Mouse (Mus musculus): ENCODE measurements at regions not wholly inside any gene's neighbourhood (a gene's known extent, or its start where the extent isn't known, plus 50 kb on each side); places are given as distances from the start of the nearest gene placed in this dataset.
A peak's percentile ranks its signal among the peaks of the same experiment; 100 is the strongest.

DNA sequence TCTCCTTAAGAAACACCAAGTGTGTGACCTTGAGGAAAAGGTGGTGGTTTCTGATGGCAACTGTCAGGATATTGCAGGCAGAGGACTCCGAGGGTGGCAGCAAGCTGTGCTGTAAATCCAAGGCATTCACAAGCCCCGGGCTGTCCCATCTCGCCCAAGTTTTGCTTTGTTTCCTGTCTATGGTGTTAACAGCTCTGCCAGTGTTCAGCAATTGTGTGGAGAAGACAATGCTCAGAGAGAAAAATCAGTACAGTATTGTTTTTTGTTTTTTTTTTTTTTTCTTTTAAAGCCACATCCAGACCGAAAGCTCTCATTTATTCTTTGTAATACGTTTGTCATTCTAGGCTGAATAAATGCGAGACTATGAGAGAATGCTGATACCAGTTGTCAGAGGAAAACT is 846.5 kb downstream of the Slc4a3 start:
- H3K4me1 ChIP-seq (replicated peaks; ENCODE audit: control insufficient read depth, insufficient read depth, low read length), result no peaks in the 10 kb centered on the region; the same call in 1 of the 2 replicates
- H3K27me3 ChIP-seq (ENCODE audit: control insufficient read depth, insufficient read depth, low read depth, low read length), result no peaks in the 10 kb centered on the region; the same call in 1 of the 2 replicates
- H3K27ac ChIP-seq (ENCODE audit: low read length), result no peak overlapping the region
- 58% methylated on average over 6 of the region's 6 CpGs for WGBS
- H3K36me3 ChIP-seq (ENCODE audit: control insufficient read depth, insufficient read depth, low read length), result no peaks in the 10 kb centered on the region
- H3K9me3 ChIP-seq (ENCODE audit: control insufficient read depth, low read length), result no peaks in the 10 kb centered on the region
- no peak overlapping the region for H3K4me2 ChIP-seq (ENCODE audit: low read depth, low read length)
- no peak for ATAC-seq (ENCODE audit: low read depth)
- H3K4me3 ChIP-seq (ENCODE audit: low read length), result no peak overlapping the region
- H3K9ac ChIP-seq (ENCODE audit: low read length), result no peak overlapping the region

DNA sequence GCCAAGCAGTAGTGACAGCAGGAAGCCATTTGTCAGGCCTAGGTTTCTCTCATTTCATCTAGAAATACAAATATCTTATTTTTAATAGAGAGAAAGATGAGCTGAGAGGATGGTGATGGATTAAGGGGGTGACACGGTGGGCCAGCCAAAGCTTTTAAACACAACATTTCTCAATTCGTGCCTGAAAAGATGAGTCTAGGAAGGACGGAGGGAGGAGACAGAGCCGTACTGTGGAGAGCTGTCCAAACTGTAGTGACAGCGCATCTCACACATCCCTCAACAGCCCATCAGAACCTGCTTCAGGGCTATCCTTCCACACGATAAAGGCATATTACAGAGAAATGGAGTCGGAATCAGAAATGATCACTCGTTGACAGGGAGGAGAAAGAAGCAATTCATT is 848.0 kb downstream of the Slc4a3 start:
- no peaks in the 10 kb centered on the region for H3K9me3 ChIP-seq (ENCODE audit: control insufficient read depth, low read length)
- H3K9ac ChIP-seq (ENCODE audit: low read length), result no peak overlapping the region
- no peaks in the 10 kb centered on the region for H3K36me3 ChIP-seq (ENCODE audit: control insufficient read depth, insufficient read depth, low read length)
- WGBS, result 39% methylated on average over 8 of the region's 8 CpGs
- H3K27ac ChIP-seq (ENCODE audit: low read length), result no peak overlapping the region
- no peaks in the 10 kb centered on the region; the same call in 1 of the 2 replicates for H3K27me3 ChIP-seq (ENCODE audit: control insufficient read depth, insufficient read depth, low read depth, low read length)
- ATAC-seq (ENCODE audit: low read depth), result peak; percentile 51; the same call in 1 of the 2 replicates
- no peak overlapping the region for H3K4me3 ChIP-seq (ENCODE audit: low read length)
- no peak overlapping the region for H3K4me2 ChIP-seq (ENCODE audit: low read depth, low read length)
- no peaks in the 10 kb centered on the region; the same call in 1 of the 2 replicates for H3K4me1 ChIP-seq (replicated peaks; ENCODE audit: control insufficient read depth, insufficient read depth, low read length)

DNA sequence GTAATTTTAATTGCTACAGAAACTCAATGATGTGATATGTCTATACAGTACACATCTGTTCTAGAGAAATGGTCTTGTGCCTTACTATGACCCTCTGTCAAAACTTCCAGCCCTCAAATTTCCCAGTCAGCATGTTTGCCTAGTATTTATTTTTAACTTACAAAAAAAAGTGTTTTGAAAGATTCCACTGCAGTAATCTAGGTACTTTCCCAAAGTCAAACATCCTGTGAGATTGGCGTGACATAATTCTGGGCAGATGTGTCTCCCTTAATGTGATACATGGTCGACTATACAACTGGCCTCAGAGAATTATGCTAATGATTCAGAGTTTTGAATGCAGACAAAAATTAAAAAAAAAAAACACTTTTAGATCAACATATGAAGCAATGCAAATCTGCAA is 856.8 kb downstream of the Slc4a3 start:
- no peak overlapping the region for H3K4me2 ChIP-seq (ENCODE audit: low read depth, low read length)
- ATAC-seq (ENCODE audit: low read depth), result no peak
- H3K36me3 ChIP-seq (ENCODE audit: control insufficient read depth, insufficient read depth, low read length), result no peaks in the 10 kb centered on the region
- 51% methylated on average over 2 of the region's 2 CpGs for WGBS
- H3K4me1 ChIP-seq (replicated peaks; ENCODE audit: control insufficient read depth, insufficient read depth, low read length), result no peaks in the 10 kb centered on the region
- H3K27ac ChIP-seq (ENCODE audit: low read length), result no peak overlapping the region
- no peak overlapping the region for H3K4me3 ChIP-seq (ENCODE audit: low read length)
- no peaks in the 10 kb centered on the region for H3K27me3 ChIP-seq (ENCODE audit: control insufficient read depth, insufficient read depth, low read depth, low read length)
- H3K9me3 ChIP-seq (ENCODE audit: control insufficient read depth, low read length), result no peaks in the 10 kb centered on the region
- H3K9ac ChIP-seq (ENCODE audit: low read length), result no peak overlapping the region

DNA sequence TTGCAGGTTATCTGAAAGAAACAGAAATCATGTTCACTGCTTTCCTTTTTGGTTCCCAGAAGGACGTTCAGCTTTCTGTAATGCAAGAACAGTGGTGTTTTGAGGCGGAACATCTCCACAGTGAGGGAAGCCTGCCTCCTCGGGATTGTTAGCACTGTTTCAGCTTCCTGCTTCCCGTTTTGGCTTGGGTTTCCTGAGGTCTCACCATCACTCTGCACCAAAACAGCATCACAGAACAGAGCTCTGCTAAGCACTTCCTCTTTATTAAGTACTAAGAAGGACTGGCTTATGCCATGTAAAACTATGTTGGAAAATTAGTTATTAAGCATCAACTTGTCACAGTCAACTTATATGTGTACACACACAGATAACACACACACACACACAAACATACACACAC is 857.9 kb downstream of the Slc4a3 start:
- H3K4me1 ChIP-seq (replicated peaks; ENCODE audit: control insufficient read depth, insufficient read depth, low read length), result no peaks in the 10 kb centered on the region
- no peak overlapping the region for H3K4me3 ChIP-seq (ENCODE audit: low read length)
- H3K9me3 ChIP-seq (ENCODE audit: control insufficient read depth, low read length), result no peaks in the 10 kb centered on the region
- no peak overlapping the region for H3K27ac ChIP-seq (ENCODE audit: low read length)
- no peak overlapping the region for H3K4me2 ChIP-seq (ENCODE audit: low read depth, low read length)
- WGBS, result 62% methylated on average over 4 of the region's 4 CpGs
- H3K27me3 ChIP-seq (ENCODE audit: control insufficient read depth, insufficient read depth, low read depth, low read length), result no peaks in the 10 kb centered on the region
- ATAC-seq (ENCODE audit: low read depth), result no peak
- no peaks in the 10 kb centered on the region for H3K36me3 ChIP-seq (ENCODE audit: control insufficient read depth, insufficient read depth, low read length)
- H3K9ac ChIP-seq (ENCODE audit: low read length), result no peak overlapping the region

DNA sequence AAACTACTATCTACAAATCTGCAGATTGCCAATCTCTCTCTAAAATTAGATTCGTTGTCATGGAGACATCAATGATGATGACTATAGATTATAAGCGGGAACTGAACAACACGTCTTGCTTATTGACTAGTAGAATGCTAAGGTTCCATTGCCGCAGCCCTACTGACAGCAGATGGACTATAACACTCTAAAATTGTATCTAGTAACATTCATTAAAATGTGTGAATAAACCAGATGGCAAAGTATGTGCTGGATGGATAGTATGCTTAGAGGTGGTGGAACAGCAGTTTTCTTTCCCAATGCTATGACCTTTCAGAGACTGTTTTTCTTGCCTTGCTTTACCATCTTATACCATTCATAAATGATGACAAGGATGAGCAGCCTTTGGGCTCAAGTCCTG is 864.7 kb downstream of the Slc4a3 start:
- Histone ChIP-seq H3K27ac (ENCODE audit: low read length) (no peak overlapping the region), H3K27me3 (ENCODE audit: control insufficient read depth, insufficient read depth, low read depth, low read length) (no peaks in the 10 kb centered on the region), H3K36me3 (ENCODE audit: control insufficient read depth, insufficient read depth, low read length) (no peaks in the 10 kb centered on the region), H3K4me2 (ENCODE audit: low read depth, low read length) (no peak overlapping the region), H3K9me3 (ENCODE audit: control insufficient read depth, low read length) (no peaks in the 10 kb centered on the region), H3K4me1 (replicated peaks; ENCODE audit: control insufficient read depth, insufficient read depth, low read length) (no peaks in the 10 kb centered on the region), H3K4me3 (ENCODE audit: low read length) (no peak overlapping the region), H3K9ac (ENCODE audit: low read length) (no peak overlapping the region)
- ATAC-seq (ENCODE audit: low read depth), result no peak
- 88% methylated on average over 4 of the region's 4 CpGs for WGBS

DNA sequence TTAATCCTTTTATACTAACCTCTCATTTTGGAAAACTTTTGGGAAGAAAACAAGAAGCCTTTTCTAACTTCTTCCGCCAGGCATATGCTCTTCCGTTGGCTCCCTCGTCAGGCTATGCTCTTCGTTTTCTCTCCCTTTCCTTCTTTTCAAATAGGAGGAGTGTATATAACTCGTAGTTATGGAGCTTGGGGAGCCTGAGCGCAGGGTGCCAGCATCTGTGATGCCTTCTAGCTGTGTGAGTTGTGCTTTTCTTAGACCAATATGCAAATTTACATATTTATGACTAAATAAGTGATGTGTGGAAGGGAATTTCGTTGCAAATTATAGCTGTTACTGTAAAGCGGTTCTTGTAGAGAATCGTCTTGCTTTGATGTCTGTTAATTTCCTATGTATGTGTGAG is 874.5 kb downstream of the Slc4a3 start:
- Histone ChIP-seq H3K27ac (ENCODE audit: low read length) (no peak overlapping the region), H3K4me2 (ENCODE audit: low read depth, low read length) (no peak overlapping the region), H3K4me1 (replicated peaks; ENCODE audit: control insufficient read depth, insufficient read depth, low read length) (no peaks in the 10 kb centered on the region), H3K9me3 (ENCODE audit: control insufficient read depth, low read length) (no peaks in the 10 kb centered on the region), H3K36me3 (ENCODE audit: control insufficient read depth, insufficient read depth, low read length) (no peaks in the 10 kb centered on the region), H3K9ac (ENCODE audit: low read length) (no peak overlapping the region), H3K27me3 (ENCODE audit: control insufficient read depth, insufficient read depth, low read depth, low read length) (no peaks in the 10 kb centered on the region), H3K4me3 (ENCODE audit: low read length) (no peak overlapping the region)
- ATAC-seq (ENCODE audit: low read depth), result no peak
- WGBS, result 86% methylated on average over 9 of the region's 9 CpGs

DNA sequence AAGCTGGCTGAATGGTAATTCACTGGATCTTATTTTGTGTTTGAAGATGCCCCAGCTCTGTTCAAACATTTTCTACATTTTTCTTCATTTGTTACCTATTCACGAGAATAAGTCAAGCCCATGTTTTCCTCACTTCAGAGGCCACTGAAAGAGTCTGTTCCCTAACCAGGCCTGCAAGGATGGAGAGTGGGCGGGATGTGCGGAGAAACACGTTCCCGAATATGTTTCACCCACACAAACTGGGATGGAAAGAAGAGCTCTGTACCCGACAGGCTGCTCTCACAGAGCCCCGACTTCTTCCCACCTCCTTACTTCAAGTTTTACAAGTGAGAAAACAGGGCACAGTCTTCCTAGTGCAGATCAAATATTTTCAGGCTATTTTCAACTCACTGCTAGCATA is 881.4 kb downstream of the Slc4a3 start:
- Histone ChIP-seq H3K9me3 (ENCODE audit: control insufficient read depth, low read length) (no peaks in the 10 kb centered on the region), H3K4me3 (ENCODE audit: low read length) (no peak overlapping the region), H3K27ac (ENCODE audit: low read length) (no peak overlapping the region), H3K27me3 (ENCODE audit: control insufficient read depth, insufficient read depth, low read depth, low read length) (no peaks in the 10 kb centered on the region), H3K9ac (ENCODE audit: low read length) (no peak overlapping the region), H3K4me1 (replicated peaks; ENCODE audit: control insufficient read depth, insufficient read depth, low read length) (no peaks in the 10 kb centered on the region), H3K4me2 (ENCODE audit: low read depth, low read length) (no peak overlapping the region), H3K36me3 (ENCODE audit: control insufficient read depth, insufficient read depth, low read length) (no peaks in the 10 kb centered on the region)
- WGBS, result 60% methylated on average over 7 of the region's 7 CpGs
- no peak for ATAC-seq (ENCODE audit: low read depth)

DNA sequence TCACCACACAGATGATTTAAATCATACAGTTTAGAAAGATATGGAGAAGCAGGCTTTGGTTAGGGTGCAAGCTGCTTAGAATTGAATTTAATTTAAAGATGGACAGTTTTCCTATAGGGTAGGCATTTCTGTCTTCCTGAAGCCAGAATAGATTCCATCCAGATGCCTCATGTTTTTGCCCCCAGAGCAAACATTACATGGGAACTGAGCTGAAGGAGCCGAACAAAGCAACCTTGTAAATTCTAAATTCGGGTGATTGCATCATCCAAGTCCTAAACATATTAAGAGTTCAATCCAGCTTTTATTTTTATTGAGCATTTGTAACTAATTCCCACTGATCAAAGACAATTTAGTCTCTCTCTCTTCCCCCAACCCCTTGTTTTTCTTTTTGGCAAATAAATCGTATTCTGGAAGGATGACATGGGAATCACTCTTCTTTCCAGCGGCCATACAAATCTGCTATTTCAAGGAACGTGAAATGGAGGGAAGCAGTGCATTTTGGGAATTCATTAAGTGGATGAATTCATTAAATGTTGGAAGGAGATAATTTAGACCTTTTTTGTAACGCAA is 884.1 kb downstream of the Slc4a3 start:
- Histone ChIP-seq H3K4me2 (ENCODE audit: low read depth, low read length) (no peak overlapping the region), H3K36me3 (ENCODE audit: control insufficient read depth, insufficient read depth, low read length) (no peaks in the 10 kb centered on the region), H3K9me3 (ENCODE audit: control insufficient read depth, low read length) (no peaks in the 10 kb centered on the region), H3K27ac (ENCODE audit: low read length) (no peak overlapping the region), H3K27me3 (ENCODE audit: control insufficient read depth, insufficient read depth, low read depth, low read length) (no peaks in the 10 kb centered on the region), H3K9ac (ENCODE audit: low read length) (no peak overlapping the region), H3K4me3 (ENCODE audit: low read length) (no peak overlapping the region), H3K4me1 (replicated peaks; ENCODE audit: control insufficient read depth, insufficient read depth, low read length) (no peaks in the 10 kb centered on the region)
- no peak for ATAC-seq (ENCODE audit: low read depth)
- WGBS, result 78% methylated on average over 6 of the region's 6 CpGs

DNA sequence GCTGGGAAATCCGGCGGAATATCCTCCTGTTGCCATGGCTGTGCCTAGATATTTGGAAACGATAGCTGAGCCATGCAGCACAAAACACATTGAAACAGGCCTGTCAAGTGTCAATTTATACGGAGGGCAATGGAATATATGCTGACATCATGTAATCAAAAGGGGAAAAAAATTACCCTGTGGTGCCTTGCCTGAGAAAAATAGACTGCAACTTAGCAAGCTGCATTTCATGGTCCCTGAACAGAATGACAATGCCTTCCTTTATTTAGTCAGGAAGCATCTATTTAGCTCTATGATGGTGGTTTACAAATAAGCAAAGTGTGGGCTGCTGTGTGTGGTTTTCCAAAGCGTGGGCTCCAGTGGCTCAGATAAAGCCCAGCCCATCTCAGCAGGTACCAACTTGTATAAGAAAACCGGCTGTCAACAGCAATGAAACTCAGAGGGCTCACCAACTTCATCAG is 887.4 kb downstream of the Slc4a3 start:
- Histone ChIP-seq H3K36me3 (ENCODE audit: control insufficient read depth, insufficient read depth, low read length) (no peaks in the 10 kb centered on the region), H3K27ac (ENCODE audit: low read length) (no peak overlapping the region), H3K4me3 (ENCODE audit: low read length) (no peak overlapping the region), H3K9ac (ENCODE audit: low read length) (no peak overlapping the region), H3K27me3 (ENCODE audit: control insufficient read depth, insufficient read depth, low read depth, low read length) (no peaks in the 10 kb centered on the region), H3K4me2 (ENCODE audit: low read depth, low read length) (no peak overlapping the region), H3K4me1 (replicated peaks; ENCODE audit: control insufficient read depth, insufficient read depth, low read length) (no peaks in the 10 kb centered on the region), H3K9me3 (ENCODE audit: control insufficient read depth, low read length) (no peaks in the 10 kb centered on the region)
- no peak for ATAC-seq (ENCODE audit: low read depth)
- WGBS, result 58% methylated on average over 6 of the region's 6 CpGs

All from lung, embryonic 16.5 days (tissue).